Mouse (Mus musculus): ENCODE measurements around the gene Cped1. TPM values are rescaled to one million over a fixed set of nuclear protein-coding genes. Genes with fewer than 3 reads are reported as not detected.

Gene Cped1
- polyA plus RNA-seq, 1 experiment: not detected

GRCm38 (mm10) chr6:22135038-22135631 lies 149.4 kb downstream of the Cped1 start:
- TF ChIP-seq POLR2A (IDR thresholded peaks at IDR 0.05; ENCODE audit: insufficient read depth, low read depth, low read length) (no peak), CTCF (IDR thresholded peaks at IDR 0.05; ENCODE audit: insufficient read depth, low read depth, low read length) (no peak)
- WGBS: 76% methylated on average over 10 of the region's 10 CpGs
- H3K4me1 ChIP-seq (ENCODE audit: control insufficient read depth, insufficient read depth, low read length): no peaks in the 10 kb centered on the region

GRCm38 (mm10) chr6:22136805-22137204 lies 151.1 kb downstream of the Cped1 start:
- TF ChIP-seq POLR2A (IDR thresholded peaks at IDR 0.05; ENCODE audit: insufficient read depth, low read depth, low read length): no peak
- WGBS: 57% methylated on average over 10 of the region's 10 CpGs

More at GRCm38 (mm10) chr6:22135038-22135631, 149.4 kb downstream of the Cped1 start:
- Histone ChIP-seq H3K4me3 (ENCODE audit: insufficient read depth, low read depth, low read length) (no peak overlapping the region), H3K27ac (ENCODE audit: insufficient read depth, low read depth, low read length) (no peak overlapping the region)

GRCm38 (mm10) chr6:22140786-22141185 lies 155.1 kb downstream of the Cped1 start:
- no peak for TF ChIP-seq CTCF (IDR thresholded peaks at IDR 0.05; ENCODE audit: insufficient read depth, low read depth, low read length)
- TF ChIP-seq POLR2A (IDR thresholded peaks at IDR 0.05; ENCODE audit: insufficient read depth, low read depth, low read length): no peak
- Histone ChIP-seq H3K4me3 (ENCODE audit: insufficient read depth, low read depth, low read length) (no peak overlapping the region), H3K4me1 (ENCODE audit: control insufficient read depth, insufficient read depth, low read length) (no peaks in the 10 kb centered on the region), H3K27ac (ENCODE audit: insufficient read depth, low read depth, low read length) (no peak overlapping the region)
- 62% methylated on average over 8 of the region's 8 CpGs for WGBS

More at GRCm38 (mm10) chr6:22136805-22137204, 151.1 kb downstream of the Cped1 start:
- Histone ChIP-seq H3K4me1 (ENCODE audit: control insufficient read depth, insufficient read depth, low read length) (no peaks in the 10 kb centered on the region), H3K27ac (ENCODE audit: insufficient read depth, low read depth, low read length) (no peak overlapping the region), H3K4me3 (ENCODE audit: insufficient read depth, low read depth, low read length) (no peak overlapping the region)

- H3K4me1 ChIP-seq (ENCODE audit: control insufficient read depth, insufficient read depth, low read length): no peaks in the 10 kb centered on the region
- H3K27ac ChIP-seq (ENCODE audit: insufficient read depth, low read depth, low read length): no peak overlapping the region
- 88% methylated on average over 4 of the region's 4 CpGs for WGBS
- TF ChIP-seq POLR2A (IDR thresholded peaks at IDR 0.05; ENCODE audit: insufficient read depth, low read depth, low read length) (no peak), CTCF (IDR thresholded peaks at IDR 0.05; ENCODE audit: insufficient read depth, low read depth, low read length) (no peak)
- H3K4me3 ChIP-seq (ENCODE audit: insufficient read depth, low read depth, low read length): no peak overlapping the region
Observed at GRCm38 (mm10) chr6:22147236-22147635, 161.5 kb downstream of the Cped1 start.

- Histone ChIP-seq H3K4me1 (ENCODE audit: control insufficient read depth, insufficient read depth, low read length) (no peaks in the 10 kb centered on the region), H3K4me3 (ENCODE audit: insufficient read depth, low read depth, low read length) (no peak overlapping the region), H3K27ac (ENCODE audit: insufficient read depth, low read depth, low read length) (no peak overlapping the region)
- TF ChIP-seq POLR2A (IDR thresholded peaks at IDR 0.05; ENCODE audit: insufficient read depth, low read depth, low read length): no peak
- TF ChIP-seq CTCF (IDR thresholded peaks at IDR 0.05; ENCODE audit: insufficient read depth, low read depth, low read length): no peak
- 90% methylated on average over 2 of the region's 2 CpGs for WGBS
Observed at GRCm38 (mm10) chr6:22148511-22148910, 162.8 kb downstream of the Cped1 start.

DNA sequence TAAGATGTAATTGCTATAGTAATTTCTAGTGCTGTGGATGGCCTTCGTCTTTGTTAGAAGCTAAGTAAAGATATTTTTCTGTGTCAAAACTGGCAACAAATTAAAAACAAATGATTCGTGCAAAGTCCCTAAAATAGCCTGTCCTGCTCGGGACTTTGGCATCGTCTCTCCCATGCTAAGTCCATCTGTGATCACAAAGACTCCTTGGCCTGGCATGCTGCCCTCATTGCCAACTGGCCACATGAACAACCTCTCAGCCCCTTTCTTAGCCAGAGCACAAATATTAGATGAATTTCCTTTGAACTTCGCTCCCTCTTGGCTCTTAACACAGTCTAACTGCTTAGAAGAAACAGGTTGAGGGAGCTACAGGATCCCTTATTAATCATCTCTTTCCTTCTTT lies 171.7 kb downstream of the Cped1 start:
- no peak overlapping the region for H3K27ac ChIP-seq (ENCODE audit: insufficient read depth, low read depth, low read length)
- 43% methylated on average over 5 of the region's 5 CpGs for WGBS
- no peak for TF ChIP-seq POLR2A (IDR thresholded peaks at IDR 0.05; ENCODE audit: insufficient read depth, low read depth, low read length)

DNA sequence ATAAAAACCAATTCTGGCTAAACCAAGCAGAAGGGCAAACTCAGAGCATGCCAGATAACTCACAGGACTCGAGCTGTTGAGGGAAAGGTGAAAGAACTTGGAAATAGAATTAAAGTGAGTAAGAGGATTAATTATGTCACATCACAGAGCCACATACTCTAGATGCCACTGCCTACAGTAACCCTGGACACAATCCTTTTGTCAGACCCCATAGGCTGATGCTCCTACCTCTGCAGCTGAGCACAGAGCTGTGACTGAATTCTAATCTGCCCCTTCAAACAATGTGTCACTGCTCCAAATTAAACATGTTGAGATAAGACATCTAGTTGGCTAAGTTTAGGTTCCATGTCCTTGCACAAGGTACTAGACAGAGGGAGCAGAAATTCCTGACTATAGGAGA lies 176.2 kb downstream of the Cped1 start:
- TF ChIP-seq POLR2A (IDR thresholded peaks at IDR 0.05; ENCODE audit: insufficient read depth, low read depth, low read length) (no peak), CTCF (IDR thresholded peaks at IDR 0.05; ENCODE audit: insufficient read depth, low read depth, low read length) (no peak)
- 33% methylated on average over 1 of the region's 1 CpGs for WGBS
- Histone ChIP-seq H3K4me1 (ENCODE audit: control insufficient read depth, insufficient read depth, low read length) (no peaks in the 10 kb centered on the region), H3K27ac (ENCODE audit: insufficient read depth, low read depth, low read length) (no peak overlapping the region), H3K4me3 (ENCODE audit: insufficient read depth, low read depth, low read length) (no peak overlapping the region)

More for the DNA sequence above, 171.7 kb downstream of the Cped1 start:
- Histone ChIP-seq H3K4me1 (ENCODE audit: control insufficient read depth, insufficient read depth, low read length) (no peaks in the 10 kb centered on the region), H3K4me3 (ENCODE audit: insufficient read depth, low read depth, low read length) (no peak overlapping the region)

DNA sequence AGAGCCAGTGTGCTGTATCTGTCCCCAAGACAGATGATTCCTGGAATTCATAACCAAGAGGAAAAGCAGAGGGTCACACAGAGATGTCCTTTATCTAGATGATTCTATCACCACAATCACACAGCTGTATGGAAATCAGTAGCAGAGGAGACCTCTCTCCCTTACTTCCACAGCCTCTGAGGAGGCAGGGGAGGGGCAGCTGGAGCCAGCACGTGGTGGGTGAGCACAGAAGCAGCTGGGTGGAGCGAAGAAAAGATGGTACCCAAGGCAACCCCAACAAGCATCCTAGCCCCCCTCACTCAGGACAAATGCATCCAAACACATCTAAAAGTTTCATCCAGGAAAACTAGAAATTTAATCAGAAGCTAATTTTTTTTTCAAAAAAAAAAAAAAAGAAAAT lies 182.7 kb downstream of the Cped1 start:
- WGBS: 52% methylated on average over 2 of the region's 2 CpGs
- no peaks in the 10 kb centered on the region for H3K4me1 ChIP-seq (ENCODE audit: control insufficient read depth, insufficient read depth, low read length)
- H3K4me3 ChIP-seq (ENCODE audit: insufficient read depth, low read depth, low read length): no peak overlapping the region
- TF ChIP-seq CTCF (IDR thresholded peaks at IDR 0.05; ENCODE audit: insufficient read depth, low read depth, low read length) (no peak), POLR2A (IDR thresholded peaks at IDR 0.05; ENCODE audit: insufficient read depth, low read depth, low read length) (no peak)
- H3K27ac ChIP-seq (ENCODE audit: insufficient read depth, low read depth, low read length): no peak overlapping the region

DNA sequence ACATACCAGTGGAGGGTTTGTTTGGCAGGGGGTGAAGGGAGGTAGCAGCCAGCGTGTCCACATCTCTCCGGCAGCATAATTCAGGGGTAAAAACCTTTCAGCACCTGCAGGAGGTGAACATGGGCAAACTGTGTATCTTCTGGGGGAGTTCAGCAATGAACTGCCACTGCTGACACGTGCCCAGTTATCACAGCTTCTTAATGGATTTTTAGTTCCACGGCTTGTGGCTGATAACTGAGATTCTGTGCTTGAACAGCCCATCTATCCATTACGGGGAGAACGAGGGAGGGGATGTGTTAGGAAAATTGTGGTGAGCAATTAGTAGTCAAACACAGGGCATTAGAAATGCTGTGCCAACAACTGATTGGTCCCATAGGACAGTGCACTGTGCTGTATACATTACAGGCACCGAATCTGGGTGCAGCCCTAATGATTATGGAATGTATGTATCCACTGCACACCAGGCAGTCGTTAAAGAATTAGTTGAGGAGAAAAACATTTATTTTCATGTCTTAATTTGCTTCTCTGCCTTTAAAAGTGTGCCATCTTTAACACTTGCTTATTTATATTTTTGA lies 193.1 kb downstream of the Cped1 start:
- H3K4me3 ChIP-seq (ENCODE audit: insufficient read depth, low read depth, low read length): no peak overlapping the region
- WGBS: 70% methylated on average over 8 of the region's 8 CpGs
- TF ChIP-seq POLR2A (IDR thresholded peaks at IDR 0.05; ENCODE audit: insufficient read depth, low read depth, low read length) (no peak), CTCF (IDR thresholded peaks at IDR 0.05; ENCODE audit: insufficient read depth, low read depth, low read length) (no peak)

More for the DNA sequence above, 193.1 kb downstream of the Cped1 start:
- Histone ChIP-seq H3K4me1 (ENCODE audit: control insufficient read depth, insufficient read depth, low read length) (no peaks in the 10 kb centered on the region), H3K27ac (ENCODE audit: insufficient read depth, low read depth, low read length) (no peak overlapping the region)

Measured in olfactory bulb, adult 2 months (tissue).